Mouse (Mus musculus) liver, postnatal 0 days (tissue): ENCODE results near the gene Cubn.

Source experiments
- CTCF ChIP-seq: sonication (generic); IDR thresholded peaks from 2 replicates; pipeline ENCODE4 v1.5.1; 2016; ENCODE audit warnings: antibody characterized with exemption, low read depth
- EP300 ChIP-seq: IDR thresholded peaks from 2 replicates; pipeline ENCODE4 v1.6.1; 2016; ENCODE audit warnings: antibody characterized with exemption, low read depth, mild to moderate bottlenecking

DNA sequence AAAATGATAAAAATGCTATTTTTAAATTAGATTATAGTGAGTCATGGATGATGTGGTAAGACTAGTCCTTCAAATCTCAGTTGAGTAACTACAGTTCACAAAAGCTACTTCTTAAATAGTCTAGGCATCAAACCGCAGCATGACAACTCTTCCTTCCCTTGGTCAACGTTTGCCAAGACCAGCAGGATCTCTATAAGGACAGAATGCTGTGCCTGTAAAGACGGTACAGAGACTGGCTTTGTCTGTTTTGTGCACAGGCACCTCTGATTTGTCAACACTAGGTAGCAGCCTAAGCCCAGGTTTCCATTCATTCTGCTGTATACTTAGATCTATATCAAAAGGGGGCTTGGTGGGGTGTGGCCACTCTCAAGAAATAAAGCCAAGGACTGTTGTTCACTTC is 192.6 kb downstream of the Cubn start:
- no peak for TF ChIP-seq EP300
- peak; percentile 45 for TF ChIP-seq CTCF
